Mouse (Mus musculus): ENCODE data around the gene Hyal2.
A peak's percentile ranks its signal among the peaks of the same experiment; 100 is the strongest.

- TF ChIP-seq POLR2A (IDR thresholded peaks at IDR 0.05; ENCODE audit: borderline replicate concordance, control insufficient read depth, low read depth, low read length) (peak; percentile 74; the same call in 1 of the 2 replicates), CTCF (IDR thresholded peaks at IDR 0.05; ENCODE audit: control insufficient read depth, insufficient read depth, low read length) (no peak)
Measured at GRCm38 (mm10) chr9:107563029-107563581, 4.6 kb upstream of the Hyal2 start, which contains the start of gene Tusc2.
